Mouse (Mus musculus) adrenal gland, postnatal 25 days (tissue): ENCODE results near the gene Nos1. TPM values are rescaled to one million over a fixed set of nuclear protein-coding genes. Genes with fewer than 3 reads are reported as not detected.
"Not testable (repeated sequence)": the region's sequence is repeated elsewhere in the genome, so short reads cannot be mapped to it uniquely, and the experiment has no call there.

Experiments
- DNase-seq: peaks from one replicate; pipeline ENCODE4 v3.0.0; 2021; ENCODE audit warnings: mixed read lengths
- total RNA-seq: library from RNA; stranded (reverse); gene quantifications from 2 replicates; pipeline ENCODE4 v1.2.3, GENCODE M21; 2021

Gene Nos1
- total RNA-seq, 1 experiment from 2014 or later: 0.21 TPM

GRCm38 (mm10) chr5:117840203-117840602 is 59.4 kb downstream of the Nos1 start:
- DNase-seq: no peak

GRCm38 (mm10) chr5:117840988-117841387 is 60.2 kb downstream of the Nos1 start:
- DNase-seq: no peak

- peak; percentile 42 for DNase-seq
These were observed 61.0 kb downstream of the Nos1 start for GRCm38 (mm10) chr5:117841651-117842347.

- DNase-seq: no peak
These were observed 61.9 kb downstream of the Nos1 start for GRCm38 (mm10) chr5:117842699-117843098.

- peak; percentile 15 for DNase-seq
These were observed 63.8 kb downstream of the Nos1 start for GRCm38 (mm10) chr5:117844611-117845010.

GRCm38 (mm10) chr5:117850474-117850873 is 69.6 kb downstream of the Nos1 start:
- DNase-seq: no peak

- no peak for DNase-seq
These were observed 72.9 kb downstream of the Nos1 start for GRCm38 (mm10) chr5:117853741-117854140.

- DNase-seq: no peak
These were observed 83.9 kb downstream of the Nos1 start for GRCm38 (mm10) chr5:117864588-117865300.

- DNase-seq: no peak
These were observed 85.0 kb downstream of the Nos1 start for GRCm38 (mm10) chr5:117865876-117866275.

- DNase-seq: no peak
These were observed 90.8 kb downstream of the Nos1 start for GRCm38 (mm10) chr5:117871614-117872013.

- DNase-seq: peak; percentile 23
These were observed 93.0 kb downstream of the Nos1 start for GRCm38 (mm10) chr5:117873807-117874206.

GRCm38 (mm10) chr5:117874236-117874635 is 93.4 kb downstream of the Nos1 start:
- DNase-seq: peak; percentile 47

- DNase-seq: no peak
These were observed 98.3 kb downstream of the Nos1 start for GRCm38 (mm10) chr5:117879136-117879535.

GRCm38 (mm10) chr5:117880916-117881555 is 100.2 kb downstream of the Nos1 start:
- DNase-seq: peak; percentile 20

GRCm38 (mm10) chr5:117882411-117882810 is 101.6 kb downstream of the Nos1 start:
- DNase-seq: not testable (repeated sequence)

- DNase-seq: no peak
These were observed 104.2 kb downstream of the Nos1 start for GRCm38 (mm10) chr5:117884991-117885390.

GRCm38 (mm10) chr5:117888126-117888525 is 107.3 kb downstream of the Nos1 start:
- DNase-seq: peak; percentile 24

- DNase-seq: no peak
These were observed 108.1 kb downstream of the Nos1 start for GRCm38 (mm10) chr5:117888946-117889345.

GRCm38 (mm10) chr5:117889571-117889970 is 108.7 kb downstream of the Nos1 start:
- peak; percentile 56 for DNase-seq

GRCm38 (mm10) chr5:117890871-117891270 is 110.0 kb downstream of the Nos1 start:
- no peak for DNase-seq

GRCm38 (mm10) chr5:117891545-117891944 is 110.7 kb downstream of the Nos1 start:
- no peak for DNase-seq

- no peak for DNase-seq
These were observed 113.2 kb downstream of the Nos1 start for GRCm38 (mm10) chr5:117894050-117894449.
